Mouse (Mus musculus): ENCODE results near the gene Bcl11a. TPM values are rescaled to one million over a fixed set of nuclear protein-coding genes. Genes with fewer than 3 reads are reported as not detected.

Bcl11a gene
- polyA plus RNA-seq, 1 experiment, result 7.6 TPM

DNA sequence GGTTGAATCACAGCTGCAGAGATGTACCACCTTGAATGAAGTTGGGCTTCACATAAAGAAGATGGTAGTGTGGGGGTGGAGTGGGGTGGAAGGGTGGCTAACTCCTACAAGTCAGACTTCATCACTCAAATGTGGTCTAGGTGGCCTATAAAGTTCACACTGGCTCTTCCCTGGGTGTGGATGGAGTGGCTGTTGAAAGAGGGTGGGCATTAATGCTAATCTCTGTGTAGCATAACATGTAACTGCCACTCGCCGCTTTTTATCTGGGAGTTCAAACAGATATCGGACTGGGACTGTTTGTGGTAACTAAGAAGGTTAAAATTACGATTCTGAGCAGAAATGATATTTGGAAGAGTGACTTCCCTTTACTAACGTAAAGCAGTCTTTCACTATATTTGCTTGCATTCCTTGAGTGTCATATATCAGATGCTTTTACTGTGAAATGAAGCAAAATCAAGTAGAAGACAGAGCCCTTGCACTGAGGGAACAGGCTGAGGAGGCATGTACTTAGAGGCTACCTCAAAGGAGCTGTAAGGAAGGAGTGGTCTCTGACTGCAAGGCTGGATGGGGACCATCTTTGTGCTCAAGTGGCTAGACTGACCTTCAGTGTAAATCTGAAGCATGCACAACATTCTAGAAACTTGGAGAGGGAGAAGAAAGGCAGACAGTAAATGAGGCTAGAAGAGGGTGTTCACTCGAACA lies 58.4 kb downstream of the Bcl11a start:
- no peak overlapping the region for H3K27ac ChIP-seq (ENCODE audit: insufficient read depth, low read length)
- no peaks in the 10 kb centered on the region for H3K4me1 ChIP-seq (ENCODE audit: control insufficient read depth, insufficient read depth, low read length)
- TF ChIP-seq CTCF (IDR thresholded peaks at IDR 0.05; ENCODE audit: borderline replicate concordance, insufficient read depth, low read length), result no peak
- no peak for TF ChIP-seq POLR2A (IDR thresholded peaks at IDR 0.05; ENCODE audit: low read depth, low read length)
- no peak overlapping the region for H3K4me3 ChIP-seq (ENCODE audit: insufficient read depth, low read length)

GRCm38 (mm10) chr11:24137891-24138290 lies 60.0 kb downstream of the Bcl11a start:
- no peak for TF ChIP-seq CTCF (IDR thresholded peaks at IDR 0.05; ENCODE audit: borderline replicate concordance, insufficient read depth, low read length)
- TF ChIP-seq POLR2A (IDR thresholded peaks at IDR 0.05; ENCODE audit: low read depth, low read length), result no peak
- H3K4me3 ChIP-seq (ENCODE audit: insufficient read depth, low read length), result no peak overlapping the region
- no peak overlapping the region for H3K27ac ChIP-seq (ENCODE audit: insufficient read depth, low read length)
- H3K4me1 ChIP-seq (ENCODE audit: control insufficient read depth, insufficient read depth, low read length), result peaks cover 4% of the 10 kb centered on the region

- Histone ChIP-seq H3K4me3 (ENCODE audit: insufficient read depth, low read length) (no peak overlapping the region), H3K4me1 (ENCODE audit: control insufficient read depth, insufficient read depth, low read length) (peaks cover 4% of the 10 kb centered on the region), H3K27ac (ENCODE audit: insufficient read depth, low read length) (no peak overlapping the region)
- TF ChIP-seq CTCF (IDR thresholded peaks at IDR 0.05; ENCODE audit: borderline replicate concordance, insufficient read depth, low read length) (no peak), POLR2A (IDR thresholded peaks at IDR 0.05; ENCODE audit: low read depth, low read length) (no peak)
Observed at GRCm38 (mm10) chr11:24138600-24139375, 60.9 kb downstream of the Bcl11a start.

GRCm38 (mm10) chr11:24139432-24139831 lies 61.6 kb downstream of the Bcl11a start:
- Histone ChIP-seq H3K27ac (ENCODE audit: insufficient read depth, low read length) (no peak overlapping the region), H3K4me1 (ENCODE audit: control insufficient read depth, insufficient read depth, low read length) (peaks cover 4% of the 10 kb centered on the region), H3K4me3 (ENCODE audit: insufficient read depth, low read length) (no peak overlapping the region)
- TF ChIP-seq POLR2A (IDR thresholded peaks at IDR 0.05; ENCODE audit: low read depth, low read length), result no peak
- no peak for TF ChIP-seq CTCF (IDR thresholded peaks at IDR 0.05; ENCODE audit: borderline replicate concordance, insufficient read depth, low read length)

- H3K4me3 ChIP-seq (ENCODE audit: insufficient read depth, low read length), result no peak overlapping the region
- H3K27ac ChIP-seq (ENCODE audit: insufficient read depth, low read length), result no peak overlapping the region
- TF ChIP-seq POLR2A (IDR thresholded peaks at IDR 0.05; ENCODE audit: low read depth, low read length), result no peak
- TF ChIP-seq CTCF (IDR thresholded peaks at IDR 0.05; ENCODE audit: borderline replicate concordance, insufficient read depth, low read length), result no peak
- peaks cover 4% of the 10 kb centered on the region for H3K4me1 ChIP-seq (ENCODE audit: control insufficient read depth, insufficient read depth, low read length)
Observed at GRCm38 (mm10) chr11:24139952-24140351, 62.1 kb downstream of the Bcl11a start.

GRCm38 (mm10) chr11:24140948-24141347 lies 63.1 kb downstream of the Bcl11a start:
- peaks cover 4% of the 10 kb centered on the region for H3K4me1 ChIP-seq (ENCODE audit: control insufficient read depth, insufficient read depth, low read length)
- H3K27ac ChIP-seq (ENCODE audit: insufficient read depth, low read length), result no peak overlapping the region
- H3K4me3 ChIP-seq (ENCODE audit: insufficient read depth, low read length), result no peak overlapping the region
- TF ChIP-seq POLR2A (IDR thresholded peaks at IDR 0.05; ENCODE audit: low read depth, low read length) (no peak), CTCF (IDR thresholded peaks at IDR 0.05; ENCODE audit: borderline replicate concordance, insufficient read depth, low read length) (no peak)

GRCm38 (mm10) chr11:24141479-24142251 lies 63.8 kb downstream of the Bcl11a start:
- Histone ChIP-seq H3K27ac (ENCODE audit: insufficient read depth, low read length) (no peak overlapping the region), H3K4me1 (ENCODE audit: control insufficient read depth, insufficient read depth, low read length) (peaks cover 4% of the 10 kb centered on the region), H3K4me3 (ENCODE audit: insufficient read depth, low read length) (no peak overlapping the region)
- TF ChIP-seq POLR2A (IDR thresholded peaks at IDR 0.05; ENCODE audit: low read depth, low read length), result no peak
- TF ChIP-seq CTCF (IDR thresholded peaks at IDR 0.05; ENCODE audit: borderline replicate concordance, insufficient read depth, low read length), result no peak

DNA sequence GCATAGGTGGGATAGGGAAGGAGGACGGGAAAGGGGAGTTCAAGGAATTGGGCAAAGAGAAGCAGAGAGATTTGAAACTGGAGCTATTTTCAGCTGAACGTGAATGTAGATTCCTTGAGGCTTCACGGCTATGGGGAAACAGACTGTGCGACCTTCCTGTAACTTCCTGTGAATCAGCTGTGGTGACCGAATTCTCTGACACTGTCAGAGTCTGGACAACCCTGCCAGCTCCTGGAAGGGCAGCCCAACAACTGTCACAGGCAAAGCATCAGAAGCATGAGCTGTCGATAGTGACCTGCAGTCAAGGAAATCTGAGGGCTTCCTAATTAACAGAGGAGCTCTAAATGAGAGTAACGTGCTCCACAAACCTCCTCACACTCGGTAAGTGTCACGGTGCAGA lies 64.5 kb downstream of the Bcl11a start:
- TF ChIP-seq CTCF (IDR thresholded peaks at IDR 0.05; ENCODE audit: borderline replicate concordance, insufficient read depth, low read length) (no peak), POLR2A (IDR thresholded peaks at IDR 0.05; ENCODE audit: low read depth, low read length) (no peak)
- Histone ChIP-seq H3K27ac (ENCODE audit: insufficient read depth, low read length) (no peak overlapping the region), H3K4me1 (ENCODE audit: control insufficient read depth, insufficient read depth, low read length) (peaks cover 4% of the 10 kb centered on the region), H3K4me3 (ENCODE audit: insufficient read depth, low read length) (no peak overlapping the region)

- H3K27ac ChIP-seq (ENCODE audit: insufficient read depth, low read length), result no peak overlapping the region
- H3K4me1 ChIP-seq (ENCODE audit: control insufficient read depth, insufficient read depth, low read length), result peaks cover 4% of the 10 kb centered on the region
- TF ChIP-seq CTCF (IDR thresholded peaks at IDR 0.05; ENCODE audit: borderline replicate concordance, insufficient read depth, low read length) (no peak), POLR2A (IDR thresholded peaks at IDR 0.05; ENCODE audit: low read depth, low read length) (no peak)
- H3K4me3 ChIP-seq (ENCODE audit: insufficient read depth, low read length), result no peak overlapping the region
Observed at GRCm38 (mm10) chr11:24144159-24144946, 66.5 kb downstream of the Bcl11a start.
